Mouse (Mus musculus) erythroblast, adult 5-6 weeks (primary cell): Measurements from ENCODE around the gene Flrt1. TPM values are rescaled to one million over a fixed set of nuclear protein-coding genes. Genes with fewer than 3 reads are reported as not detected.
"Not testable (repeated sequence)": the region's sequence is repeated elsewhere in the genome, so short reads cannot be mapped to it uniquely, and the experiment has no call there.

Experiments
- ATAC-seq: replicated peaks from 2 replicates; pipeline ENCODE4 v1.8.0; 2016; ENCODE audit warnings: moderate number of reproducible peaks, mild to moderate bottlenecking, moderate TSS enrichment, inconsistent platforms; ENCODE audit not compliant: poor library complexity, low FRiP score, severe bottlenecking
- total RNA-seq, 2 experiments: library from RNA; stranded (forward) in 1 of 2; stranded (reverse) in 1 of 2; fragments of 150-400 nt in 1 of 2; fragments of 200-764, 138-1000 nt in 1 of 2; gene quantifications; 2 replicates each; pipeline versions ENCODE4 v1.2.3 to v1.2.4; 2015 to 2017; ENCODE audit warnings: low replicate concordance in 2 of 2

The Flrt1 gene
- total RNA-seq, 2 experiments from 2014 or later: not detected

DNA sequence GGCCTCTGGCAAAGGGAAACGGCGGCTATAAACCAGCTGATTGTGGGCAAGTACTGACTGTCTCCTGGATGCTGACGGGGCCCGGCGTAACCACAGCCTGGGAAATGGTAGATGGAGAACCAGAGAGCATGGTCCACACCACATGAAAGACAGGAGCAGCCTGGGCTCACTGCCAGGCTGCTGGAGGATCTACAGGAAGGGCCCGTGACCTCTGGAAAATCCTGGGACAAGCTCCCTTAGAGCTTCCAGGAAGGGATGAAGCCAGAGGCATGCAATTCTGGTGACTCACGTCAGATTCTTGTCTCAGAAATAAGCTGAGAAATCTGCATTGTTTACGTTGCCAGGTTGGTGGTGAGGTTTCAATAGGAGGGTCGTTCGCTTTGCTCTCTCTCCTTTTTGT lies 50.8 kb downstream of the Flrt1 start:
- no peak for ATAC-seq

DNA sequence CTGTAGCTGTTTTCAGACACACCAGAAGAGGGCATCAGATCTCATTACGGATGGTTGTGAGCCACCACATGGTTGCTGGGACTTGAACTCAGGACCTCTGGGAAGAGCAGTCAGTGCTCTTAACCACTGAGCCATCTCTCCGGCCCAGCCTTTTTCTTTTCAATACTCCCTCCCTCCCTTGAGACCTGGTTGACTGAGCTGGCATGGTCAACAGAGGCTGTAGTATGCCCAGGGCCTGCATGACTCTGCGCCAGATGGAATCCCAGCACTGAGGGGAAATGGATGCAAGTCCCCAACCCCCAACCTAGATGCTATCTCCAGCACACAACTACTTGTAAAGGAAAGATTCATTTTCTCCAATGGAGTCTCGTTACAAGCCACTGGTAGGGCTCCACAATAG lies 52.1 kb downstream of the Flrt1 start:
- ATAC-seq: not testable (repeated sequence)

DNA sequence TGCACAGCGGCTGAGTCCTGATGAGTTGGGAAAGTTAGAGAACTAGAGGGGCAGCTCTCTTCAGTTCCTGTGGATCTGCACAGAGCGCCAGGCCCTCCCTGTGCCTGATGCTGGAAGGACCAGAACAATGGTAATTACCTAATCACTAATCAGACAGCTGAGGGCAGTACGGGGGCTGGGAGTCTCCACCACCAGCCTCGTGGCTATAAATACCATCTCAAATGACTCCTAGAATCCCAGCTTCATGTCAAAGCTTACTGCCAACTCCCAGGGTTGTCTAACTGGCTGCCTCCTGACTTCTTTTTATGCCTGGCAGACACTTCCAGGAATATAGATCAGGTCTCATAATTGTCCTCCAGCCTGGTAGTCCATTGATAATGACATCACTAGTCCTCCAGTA lies 60.8 kb downstream of the Flrt1 start:
- no peak for ATAC-seq

DNA sequence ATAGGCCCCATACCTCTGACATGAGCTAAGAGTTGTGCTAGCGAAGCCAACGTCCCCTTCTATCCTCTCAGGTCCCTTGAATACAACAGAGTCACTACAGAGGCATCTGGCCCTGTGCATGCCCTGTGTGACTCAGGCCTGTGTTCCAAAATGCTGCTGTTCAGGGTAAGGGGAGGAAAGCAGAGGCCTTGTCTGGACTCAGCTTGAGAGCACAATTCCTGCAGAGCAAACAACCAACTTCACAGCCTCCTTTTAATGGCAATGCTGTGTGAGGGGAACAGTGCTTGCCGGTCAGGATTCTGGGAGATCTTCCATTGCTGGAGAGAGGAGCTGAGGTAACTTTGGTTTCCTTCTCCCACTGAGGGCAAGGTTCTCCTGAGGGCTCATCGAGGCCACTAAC lies 61.2 kb downstream of the Flrt1 start:
- no peak for ATAC-seq

Other genes starting within 250 kb of the Flrt1 start
- 3.8 and 4.6 TPM in 2 replicates for gene Ccdc88b, start 247.5 kb downstream of the Flrt1 start, total RNA-seq (2015; ENCODE audit: low replicate concordance)
- 10.9 and 11.8 TPM in 2 replicates for gene Ccdc88b, start 247.5 kb downstream of the Flrt1 start, total RNA-seq (2017; ENCODE audit: low replicate concordance)
- gene Trmt112, start 196.0 kb downstream of the Flrt1 start, total RNA-seq (2015; ENCODE audit: low replicate concordance): 46.7 and 49.5 TPM in 2 replicates
- 22.7 and 49.4 TPM in 2 replicates for gene Trmt112, start 196.0 kb downstream of the Flrt1 start, total RNA-seq (2017; ENCODE audit: low replicate concordance)
- 192 and 238 TPM in 2 replicates for gene Prdx5, start 195.6 kb downstream of the Flrt1 start, total RNA-seq (2015; ENCODE audit: low replicate concordance)
- gene Prdx5, start 195.6 kb downstream of the Flrt1 start, total RNA-seq (2017; ENCODE audit: low replicate concordance): 232 and 266 TPM in 2 replicates
- gene Esrra, start 183.9 kb downstream of the Flrt1 start, total RNA-seq (2015; ENCODE audit: low replicate concordance): 3.1 and 5.2 TPM in 2 replicates
- 2.4 and 4.2 TPM in 2 replicates for gene Esrra, start 183.9 kb downstream of the Flrt1 start, total RNA-seq (2017; ENCODE audit: low replicate concordance)
- not detected in 2 replicates for gene Catsperz, start 180.3 kb downstream of the Flrt1 start, total RNA-seq (2015; ENCODE audit: low replicate concordance)
- not detected in 2 replicates for gene Catsperz, start 180.3 kb downstream of the Flrt1 start, total RNA-seq (2017; ENCODE audit: low replicate concordance)
- not detected in 2 replicates for gene Kcnk4, start 171.2 kb downstream of the Flrt1 start, total RNA-seq (2015; ENCODE audit: low replicate concordance)
- not detected in 2 replicates for gene Kcnk4, start 171.2 kb downstream of the Flrt1 start, total RNA-seq (2017; ENCODE audit: low replicate concordance)
- gene Bad, start 163.9 kb downstream of the Flrt1 start, total RNA-seq (2015; ENCODE audit: low replicate concordance): 2.1 and 4.8 TPM in 2 replicates
- gene Bad, start 163.9 kb downstream of the Flrt1 start, total RNA-seq (2017; ENCODE audit: low replicate concordance): 5.0 and 9.5 TPM in 2 replicates
- 3.3 and 5.8 TPM in 2 replicates for gene Gpr137, start 163.2 kb downstream of the Flrt1 start, total RNA-seq (2015; ENCODE audit: low replicate concordance)
- 4.2 and 7.2 TPM in 2 replicates for gene Gpr137, start 163.2 kb downstream of the Flrt1 start, total RNA-seq (2017; ENCODE audit: low replicate concordance)
- 30.9 and 57.8 TPM in 2 replicates for gene Ppp1r14b, start 130.8 kb downstream of the Flrt1 start, total RNA-seq (2015; ENCODE audit: low replicate concordance)
- gene Ppp1r14b, start 130.8 kb downstream of the Flrt1 start, total RNA-seq (2017; ENCODE audit: low replicate concordance): 17.8 and 41.6 TPM in 2 replicates
- gene Plcb3, start 129.3 kb downstream of the Flrt1 start, total RNA-seq (2015; ENCODE audit: low replicate concordance): 0.19 and 0.42 TPM in 2 replicates
- 2.5 and 6.8 TPM in 2 replicates for gene Plcb3, start 129.3 kb downstream of the Flrt1 start, total RNA-seq (2017; ENCODE audit: low replicate concordance)
- 34.0 and 34.9 TPM in 2 replicates for gene Fkbp2, start 125.2 kb downstream of the Flrt1 start, total RNA-seq (2015; ENCODE audit: low replicate concordance)
- gene Fkbp2, start 125.2 kb downstream of the Flrt1 start, total RNA-seq (2017; ENCODE audit: low replicate concordance): 31.0 and 34.8 TPM in 2 replicates
- 11.7 TPM in 2 replicates for gene Vegfb, start 118.1 kb downstream of the Flrt1 start, total RNA-seq (2015; ENCODE audit: low replicate concordance)
- gene Vegfb, start 118.1 kb downstream of the Flrt1 start, total RNA-seq (2017; ENCODE audit: low replicate concordance): 0.98 and 1.1 TPM in 2 replicates
- 4.4 and 6.5 TPM in 2 replicates for gene Dnajc4, start 113.2 kb downstream of the Flrt1 start, total RNA-seq (2015; ENCODE audit: low replicate concordance)
- 2.1 and 10.9 TPM in 2 replicates for gene Dnajc4, start 113.2 kb downstream of the Flrt1 start, total RNA-seq (2017; ENCODE audit: low replicate concordance)
- gene Nudt22, start 109.6 kb downstream of the Flrt1 start, total RNA-seq (2015; ENCODE audit: low replicate concordance): 5.4 TPM in 1 of 2 replicates, not detected in the other
- 0.60 and 4.9 TPM in 2 replicates for gene Nudt22, start 109.6 kb downstream of the Flrt1 start, total RNA-seq (2017; ENCODE audit: low replicate concordance)
- not detected in 2 replicates for gene Trpt1, start 109.6 kb downstream of the Flrt1 start, total RNA-seq (2015; ENCODE audit: low replicate concordance)
- gene Trpt1, start 109.6 kb downstream of the Flrt1 start, total RNA-seq (2017; ENCODE audit: low replicate concordance): not detected in 2 replicates
- 20.8 and 28.6 TPM in 2 replicates for gene Fermt3, start 86.3 kb downstream of the Flrt1 start, total RNA-seq (2015; ENCODE audit: low replicate concordance)
- gene Fermt3, start 86.3 kb downstream of the Flrt1 start, total RNA-seq (2017; ENCODE audit: low replicate concordance): 49.0 and 56.3 TPM in 2 replicates
- 39.1 and 40.2 TPM in 2 replicates for gene Stip1, start 65.8 kb downstream of the Flrt1 start, total RNA-seq (2015; ENCODE audit: low replicate concordance)
- gene Stip1, start 65.8 kb downstream of the Flrt1 start, total RNA-seq (2017; ENCODE audit: low replicate concordance): 33.4 and 44.3 TPM in 2 replicates
- gene Macrod1, start 48.9 kb downstream of the Flrt1 start, total RNA-seq (2015; ENCODE audit: low replicate concordance): 0.77 and 4.2 TPM in 2 replicates
- gene Macrod1, start 48.9 kb downstream of the Flrt1 start, total RNA-seq (2017; ENCODE audit: low replicate concordance): 0.94 TPM in 1 of 2 replicates, not detected in the other
- gene Otub1, start 100.6 kb upstream of the Flrt1 start, total RNA-seq (2015; ENCODE audit: low replicate concordance): 17.3 TPM in 2 replicates
- 15.5 and 23.1 TPM in 2 replicates for gene Otub1, start 100.6 kb upstream of the Flrt1 start, total RNA-seq (2017; ENCODE audit: low replicate concordance)
- gene Cox8a, start 111.9 kb upstream of the Flrt1 start, total RNA-seq (2015; ENCODE audit: low replicate concordance): 177 and 188 TPM in 2 replicates
- gene Cox8a, start 111.9 kb upstream of the Flrt1 start, total RNA-seq (2017; ENCODE audit: low replicate concordance): 51.3 and 166 TPM in 2 replicates
- 12.5 and 20.1 TPM in 2 replicates for gene Naa40, start 135.5 kb upstream of the Flrt1 start, total RNA-seq (2015; ENCODE audit: low replicate concordance)
- gene Naa40, start 135.5 kb upstream of the Flrt1 start, total RNA-seq (2017; ENCODE audit: low replicate concordance): 14.5 and 15.1 TPM in 2 replicates
- gene Rcor2, start 161.6 kb upstream of the Flrt1 start, total RNA-seq (2015; ENCODE audit: low replicate concordance): not detected in 2 replicates
- gene Rcor2, start 161.6 kb upstream of the Flrt1 start, total RNA-seq (2017; ENCODE audit: low replicate concordance): 0.17 TPM in 1 of 2 replicates, not detected in the other
- gene Mark2, start 236.1 kb upstream of the Flrt1 start, total RNA-seq (2015; ENCODE audit: low replicate concordance): 39.9 and 57.1 TPM in 2 replicates
- 19.4 and 48.1 TPM in 2 replicates for gene Mark2, start 236.1 kb upstream of the Flrt1 start, total RNA-seq (2017; ENCODE audit: low replicate concordance)